Mouse (Mus musculus): ENCODE results near the gene Slc6a21. TPM values are rescaled to one million over a fixed set of nuclear protein-coding genes. Genes with fewer than 3 reads are reported as not detected.

The Slc6a21 gene
- polyA plus RNA-seq, 1 experiment from 2014 or later: not detected

GRCm38 (mm10) chr7:45296626-45297025 lies 19.3 kb downstream of the Slc6a21 start:
- no peak for ATAC-seq (ENCODE audit: low FRiP score, low TSS enrichment)
- Histone ChIP-seq H3K4me2 (replicated peaks; ENCODE audit: low read depth) (no peak overlapping the region), H3K4me1 (replicated peaks; ENCODE audit: control insufficient read depth, insufficient read depth) (no peaks in the 10 kb centered on the region), H3K36me3 (ENCODE audit: control insufficient read depth, insufficient read depth, low read length) (no peaks in the 10 kb centered on the region), H3K4me3 (ENCODE audit: low read depth, low read length) (no peak overlapping the region), H3K27ac (replicated peaks) (no peak overlapping the region), H3K9ac (ENCODE audit: low read length) (no peak overlapping the region), H3K27me3 (ENCODE audit: control insufficient read depth, insufficient read depth, low read length) (no peaks in the 10 kb centered on the region), H3K9me3 (ENCODE audit: control insufficient read depth, low read length) (no peaks in the 10 kb centered on the region)
- WGBS: 73% methylated on average over 1 of the region's 1 CpGs
- TF ChIP-seq EP300 (optimal IDR thresholded peaks at IDR 0.05) (no peak), CTCF (IDR thresholded peaks at IDR 0.05; ENCODE audit: low read depth) (no peak)
- no peak for DNase-seq (ENCODE audit: low spot score)

- Histone ChIP-seq H3K4me2 (replicated peaks; ENCODE audit: low read depth) (no peak overlapping the region), H3K9ac (ENCODE audit: low read length) (no peak overlapping the region), H3K27ac (replicated peaks) (no peak overlapping the region), H3K4me3 (ENCODE audit: low read depth, low read length) (no peak overlapping the region), H3K27me3 (ENCODE audit: control insufficient read depth, insufficient read depth, low read length) (no peaks in the 10 kb centered on the region), H3K36me3 (ENCODE audit: control insufficient read depth, insufficient read depth, low read length) (no peaks in the 10 kb centered on the region), H3K4me1 (replicated peaks; ENCODE audit: control insufficient read depth, insufficient read depth) (no peaks in the 10 kb centered on the region), H3K9me3 (ENCODE audit: control insufficient read depth, low read length) (no peaks in the 10 kb centered on the region)
- DNase-seq (ENCODE audit: low spot score): no peak
- TF ChIP-seq CTCF (IDR thresholded peaks at IDR 0.05; ENCODE audit: low read depth) (no peak), EP300 (optimal IDR thresholded peaks at IDR 0.05) (no peak)
- 50% methylated on average over 3 of the region's 3 CpGs for WGBS
- peak; percentile 52; the same call in 1 of the 2 replicates for ATAC-seq (ENCODE audit: low FRiP score, low TSS enrichment)
Observed at GRCm38 (mm10) chr7:45297563-45297962, 20.2 kb downstream of the Slc6a21 start.

- peak; percentile 78 for DNase-seq (ENCODE audit: low spot score)
- no peak overlapping the region for H3K9ac ChIP-seq (ENCODE audit: low read length)
Observed at GRCm38 (mm10) chr7:45299752-45300151, 22.4 kb downstream of the Slc6a21 start.

GRCm38 (mm10) chr7:45300270-45300669 lies 23.0 kb downstream of the Slc6a21 start:
- no peaks in the 10 kb centered on the region for H3K4me1 ChIP-seq (replicated peaks; ENCODE audit: control insufficient read depth, insufficient read depth)
- H3K9ac ChIP-seq (ENCODE audit: low read length): no peak overlapping the region
- H3K27ac ChIP-seq (replicated peaks): no peak overlapping the region
- no peaks in the 10 kb centered on the region for H3K27me3 ChIP-seq (ENCODE audit: control insufficient read depth, insufficient read depth, low read length)
- TF ChIP-seq EP300 (optimal IDR thresholded peaks at IDR 0.05): no peak
- TF ChIP-seq CTCF (IDR thresholded peaks at IDR 0.05; ENCODE audit: low read depth): peak; percentile 81
- DNase-seq (ENCODE audit: low spot score) (peak; percentile 73), ATAC-seq (ENCODE audit: low FRiP score, low TSS enrichment) (peak; percentile 14; the same call in 1 of the 2 replicates)
- H3K4me3 ChIP-seq (ENCODE audit: low read depth, low read length): no peak overlapping the region
- H3K9me3 ChIP-seq (ENCODE audit: control insufficient read depth, low read length): no peaks in the 10 kb centered on the region
- peaks cover 9% of the 10 kb centered on the region for H3K36me3 ChIP-seq (ENCODE audit: control insufficient read depth, insufficient read depth, low read length)
- WGBS: 10% methylated on average over 6 of the region's 6 CpGs
- no peak overlapping the region for H3K4me2 ChIP-seq (replicated peaks; ENCODE audit: low read depth)

More at GRCm38 (mm10) chr7:45299752-45300151, 22.4 kb downstream of the Slc6a21 start:
- Histone ChIP-seq H3K36me3 (ENCODE audit: control insufficient read depth, insufficient read depth, low read length) (peaks cover 9% of the 10 kb centered on the region), H3K27ac (replicated peaks) (no peak overlapping the region), H3K4me3 (ENCODE audit: low read depth, low read length) (no peak overlapping the region), H3K4me1 (replicated peaks; ENCODE audit: control insufficient read depth, insufficient read depth) (no peaks in the 10 kb centered on the region), H3K4me2 (replicated peaks; ENCODE audit: low read depth) (no peak overlapping the region), H3K27me3 (ENCODE audit: control insufficient read depth, insufficient read depth, low read length) (no peaks in the 10 kb centered on the region), H3K9me3 (ENCODE audit: control insufficient read depth, low read length) (no peaks in the 10 kb centered on the region)
- WGBS: 3% methylated on average over 5 of the region's 5 CpGs
- TF ChIP-seq CTCF (IDR thresholded peaks at IDR 0.05; ENCODE audit: low read depth): peak; percentile 91
- no peak for TF ChIP-seq EP300 (optimal IDR thresholded peaks at IDR 0.05)
- peak; percentile 83 for ATAC-seq (ENCODE audit: low FRiP score, low TSS enrichment)

GRCm38 (mm10) chr7:45302626-45303025 lies 25.3 kb downstream of the Slc6a21 start:
- Histone ChIP-seq H3K4me2 (replicated peaks; ENCODE audit: low read depth) (no peak overlapping the region), H3K36me3 (ENCODE audit: control insufficient read depth, insufficient read depth, low read length) (peaks cover 9% of the 10 kb centered on the region), H3K9ac (ENCODE audit: low read length) (no peak overlapping the region), H3K27me3 (ENCODE audit: control insufficient read depth, insufficient read depth, low read length) (no peaks in the 10 kb centered on the region), H3K4me3 (ENCODE audit: low read depth, low read length) (no peak overlapping the region), H3K9me3 (ENCODE audit: control insufficient read depth, low read length) (no peaks in the 10 kb centered on the region), H3K27ac (replicated peaks) (no peak overlapping the region), H3K4me1 (replicated peaks; ENCODE audit: control insufficient read depth, insufficient read depth) (no peaks in the 10 kb centered on the region)
- ATAC-seq (ENCODE audit: low FRiP score, low TSS enrichment) (no peak), DNase-seq (ENCODE audit: low spot score) (no peak)
- TF ChIP-seq EP300 (optimal IDR thresholded peaks at IDR 0.05) (no peak), CTCF (IDR thresholded peaks at IDR 0.05; ENCODE audit: low read depth) (no peak)
- 49% methylated on average over 8 of the region's 8 CpGs for WGBS

- H3K27me3 ChIP-seq (ENCODE audit: control insufficient read depth, insufficient read depth, low read length): no peaks in the 10 kb centered on the region
- H3K27ac ChIP-seq (replicated peaks): no peak overlapping the region
- peak overlapping the region; percentile 5; the same call in 1 of the 2 replicates for H3K4me2 ChIP-seq (replicated peaks; ENCODE audit: low read depth)
- WGBS: 43% methylated on average over 11 of the region's 13 CpGs
- peaks cover 14% of the 10 kb centered on the region for H3K36me3 ChIP-seq (ENCODE audit: control insufficient read depth, insufficient read depth, low read length)
- H3K9ac ChIP-seq (ENCODE audit: low read length): no peak overlapping the region
- no peak; the same call in 1 of the 2 replicates for ATAC-seq (ENCODE audit: low FRiP score, low TSS enrichment)
- H3K4me3 ChIP-seq (ENCODE audit: low read depth, low read length): no peak overlapping the region
- no peaks in the 10 kb centered on the region for H3K9me3 ChIP-seq (ENCODE audit: control insufficient read depth, low read length)
- H3K4me1 ChIP-seq (replicated peaks; ENCODE audit: control insufficient read depth, insufficient read depth): no peaks in the 10 kb centered on the region
- TF ChIP-seq EP300 (optimal IDR thresholded peaks at IDR 0.05) (no peak), CTCF (IDR thresholded peaks at IDR 0.05; ENCODE audit: low read depth) (no peak)
- no peak for DNase-seq (ENCODE audit: low spot score)
Observed at GRCm38 (mm10) chr7:45304869-45305268, 27.6 kb downstream of the Slc6a21 start.

Measured in stomach, postnatal 0 days (tissue).